Mouse (Mus musculus): ENCODE results near the gene P4ha3. TPM values are rescaled to one million over a fixed set of nuclear protein-coding genes. Genes with fewer than 3 reads are reported as not detected.

P4ha3 gene
- total and polyA plus RNA-seq, 3 experiments, result 0.35 TPM; not detected in 2

DNA sequence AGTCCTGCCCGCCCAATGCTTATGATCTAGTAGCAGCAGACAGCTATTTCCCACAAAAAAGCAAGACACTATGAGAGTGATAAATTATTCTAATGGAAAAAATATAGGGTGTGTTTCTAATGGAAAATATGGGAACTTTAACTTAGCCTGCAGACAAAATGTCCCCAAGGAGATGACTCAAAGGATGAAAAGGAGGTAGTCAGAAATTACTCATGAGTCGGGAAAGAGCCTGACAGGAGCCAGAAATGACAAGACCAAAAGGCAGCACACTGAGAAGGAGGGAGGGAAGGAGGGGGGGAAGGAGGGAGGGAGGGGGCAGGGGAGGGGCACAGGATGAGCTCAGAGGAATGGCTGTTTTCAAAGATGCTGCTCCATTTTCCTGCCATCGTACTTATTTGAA, 3.7 kb upstream of the P4ha3 start:
- Histone ChIP-seq H3K79me2 (ENCODE audit: control insufficient read depth, insufficient read depth, low read length, poor library complexity) (no peaks in the 10 kb centered on the region), H3K27me3 (ENCODE audit: control insufficient read depth in 1 of 2, insufficient read depth in 2 of 2, low read length in 2 of 2) (peaks cover 0 to 2% of the 10 kb centered on the region in 2 experiments; a peak in 2 of 4 replicates), H3K9me3 (replicated peaks; ENCODE audit: insufficient read depth, low read length) (no peaks in the 10 kb centered on the region), H3K4me1 (ENCODE audit: control insufficient read depth in 1 of 2, insufficient read depth in 2 of 2, low read length in 2 of 2) (no peaks in the 10 kb centered on the region), H3K36me3 (ENCODE audit: control insufficient read depth in 1 of 2, insufficient read depth in 2 of 2, low read length in 2 of 2) (no peaks in the 10 kb centered on the region), H3K27ac (ENCODE audit: control insufficient read depth, low read depth, low read length) (no peak overlapping the region), H3K9ac (ENCODE audit: control insufficient read depth, low read depth, low read length, poor library complexity, severe bottlenecking) (no peak overlapping the region), H3K4me3 (ENCODE audit: control insufficient read depth in 1 of 2, insufficient read depth in 1 of 2, low read depth in 2 of 2, low read length in 2 of 2) (no peak overlapping the region)
- no peak for DNase-seq (ENCODE audit: low read depth, low spot score)
- TF ChIP-seq KAT2A (conservative IDR thresholded peaks at IDR 0.05; ENCODE audit: low read depth, low read length) (no peak), USF1 (IDR thresholded peaks at IDR 0.05; ENCODE audit: low read depth, low read length) (no peak), MXI1 (IDR thresholded peaks at IDR 0.05; ENCODE audit: low read depth, low read length) (no peak), MYC (IDR thresholded peaks at IDR 0.05; ENCODE audit: low read depth, low read length) (no peak), ZNF384 (IDR thresholded peaks at IDR 0.05; ENCODE audit: low read depth, low read length) (no peak), RAD21 (IDR thresholded peaks at IDR 0.05; ENCODE audit: low read depth, low read length) (no peak), UBTF (IDR thresholded peaks at IDR 0.05; ENCODE audit: borderline replicate concordance, insufficient read depth, low read depth, low read length) (no peak)

DNA sequence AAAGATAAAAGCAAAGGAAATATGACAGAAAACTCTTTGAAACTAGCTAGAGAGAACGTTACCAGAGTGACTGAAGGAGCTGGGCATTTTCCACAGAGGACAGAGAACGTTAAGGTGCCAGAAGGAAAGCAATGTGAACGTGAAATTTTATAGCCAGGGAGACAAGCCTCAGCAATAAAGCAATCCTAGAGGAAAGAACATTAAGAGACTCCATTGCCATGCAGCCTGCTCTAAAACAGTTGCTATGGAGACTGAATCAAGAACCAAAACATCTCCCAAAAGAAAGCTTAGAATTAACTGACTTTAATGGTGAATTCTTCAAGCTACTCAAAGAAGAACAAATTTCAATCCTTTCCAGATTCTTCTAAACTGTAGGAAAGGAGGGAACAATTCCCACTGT, 2.0 kb upstream of the P4ha3 start:
- TF ChIP-seq ZKSCAN1 (IDR thresholded peaks at IDR 0.05; ENCODE audit: low read depth, low read length) (no peak), ETS1 (IDR thresholded peaks at IDR 0.05; ENCODE audit: low read depth, low read length) (no peak), NRF1 (IDR thresholded peaks at IDR 0.05; ENCODE audit: insufficient read depth, low read depth, low read length, poor library complexity, severe bottlenecking) (no peak), MYC (IDR thresholded peaks at IDR 0.05; ENCODE audit: low read depth, low read length) (no peak), RCOR1 (IDR thresholded peaks at IDR 0.05; ENCODE audit: low read depth, low read length) (no peak), MAFK (IDR thresholded peaks at IDR 0.05; ENCODE audit: borderline replicate concordance, low read depth, low read length) (no peak), MAX (IDR thresholded peaks at IDR 0.05; ENCODE audit: low read length) (no peak), POLR2A (IDR thresholded peaks at IDR 0.05; ENCODE audit: control insufficient read depth in 1 of 2, insufficient read depth in 1 of 2, low read depth in 1 of 2, low read length in 2 of 2, poor library complexity in 1 of 2) (no peak), HCFC1 (IDR thresholded peaks at IDR 0.05; ENCODE audit: low read depth, low read length) (no peak), EP300 (IDR thresholded peaks at IDR 0.05; ENCODE audit: low read depth in 1 of 2, low read length in 2 of 2) (no peak)
- Histone ChIP-seq H3K27ac (ENCODE audit: control insufficient read depth, low read depth, low read length) (no peak overlapping the region), H3K27me3 (ENCODE audit: control insufficient read depth in 1 of 2, insufficient read depth in 2 of 2, low read length in 2 of 2) (peaks cover 0 to 4% of the 10 kb centered on the region in 2 experiments; a peak in 2 of 4 replicates)

More for the DNA sequence above, 2.0 kb upstream of the P4ha3 start:
- Histone ChIP-seq H3K9me3 (replicated peaks; ENCODE audit: insufficient read depth, low read length) (no peaks in the 10 kb centered on the region), H3K4me3 (ENCODE audit: control insufficient read depth in 1 of 2, insufficient read depth in 1 of 2, low read depth in 2 of 2, low read length in 2 of 2) (no peak overlapping the region), H3K4me1 (ENCODE audit: control insufficient read depth in 1 of 2, insufficient read depth in 2 of 2, low read length in 2 of 2) (no peaks in the 10 kb centered on the region), H3K36me3 (ENCODE audit: control insufficient read depth in 1 of 2, insufficient read depth in 2 of 2, low read length in 2 of 2) (no peaks in the 10 kb centered on the region; a peak in 1 of 4 replicates), H3K79me2 (ENCODE audit: control insufficient read depth, insufficient read depth, low read length, poor library complexity) (no peaks in the 10 kb centered on the region), H3K9ac (ENCODE audit: control insufficient read depth, low read depth, low read length, poor library complexity, severe bottlenecking) (no peak overlapping the region)
- DNase-seq (ENCODE audit: low read depth, low spot score), result no peak

All from MEL (cell line).